Mouse (Mus musculus): Measurements from ENCODE around the gene Unk.

Unk gene

DNA sequence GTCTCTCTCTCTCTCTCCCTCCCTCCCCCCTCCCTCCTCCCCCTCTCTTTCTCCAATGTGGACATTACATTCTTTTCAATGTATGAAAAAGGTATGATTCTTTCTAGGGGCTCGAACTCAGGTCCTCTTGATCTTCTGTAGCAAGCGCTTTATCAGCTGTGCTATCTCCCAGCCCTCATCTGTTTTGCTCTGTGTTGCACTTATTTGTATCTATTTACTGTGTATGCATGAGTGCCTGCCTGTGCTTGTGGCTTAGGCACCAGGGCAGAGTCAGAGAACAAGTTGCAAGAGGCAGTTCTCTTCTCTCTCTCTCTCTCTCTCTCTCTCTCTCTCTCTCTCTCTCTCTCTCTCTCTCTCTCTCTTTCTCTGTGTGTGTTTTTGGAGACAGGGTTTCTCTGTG is 74.9 kb downstream of the Unk start:
- in situ Hi-C loops (cut with MboI, MseI) = no loop called here

- in situ Hi-C loops (cut with MboI, MseI) = no loop called here
Observed at GRCm38 (mm10) chr11:116106154-116106962, 76.2 kb downstream of the Unk start.

GRCm38 (mm10) chr11:116106963-116107776 is 77.0 kb downstream of the Unk start:
- in situ Hi-C loops (cut with MboI, MseI) = no loop called here

DNA sequence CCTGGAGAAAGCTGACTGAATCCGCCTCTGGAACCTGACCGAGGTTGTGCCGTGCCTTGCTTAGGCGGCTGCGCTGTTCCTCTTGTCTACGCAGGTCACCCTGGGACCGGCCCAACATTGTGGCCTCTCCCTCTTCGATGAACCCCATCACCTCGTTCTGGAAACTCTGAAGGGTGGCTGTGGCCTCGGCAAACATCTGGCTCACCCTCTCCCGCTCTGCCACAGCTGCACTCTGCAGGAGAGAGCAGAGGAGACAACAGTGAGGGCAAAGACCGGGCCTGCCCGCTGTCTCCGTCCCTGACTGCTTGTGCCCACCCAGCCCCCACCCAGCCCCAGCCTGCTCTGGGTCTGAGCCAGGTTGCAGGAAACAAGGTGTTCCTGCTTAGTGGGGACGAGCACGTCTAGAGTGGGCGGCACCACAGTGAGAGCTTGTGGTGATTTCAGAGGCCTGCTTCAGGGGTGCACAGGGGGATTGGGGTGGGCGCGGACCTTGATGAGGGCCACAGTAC is 77.7 kb downstream of the Unk start:
- in situ Hi-C loops (cut with MboI, MseI) = no loop called here

DNA sequence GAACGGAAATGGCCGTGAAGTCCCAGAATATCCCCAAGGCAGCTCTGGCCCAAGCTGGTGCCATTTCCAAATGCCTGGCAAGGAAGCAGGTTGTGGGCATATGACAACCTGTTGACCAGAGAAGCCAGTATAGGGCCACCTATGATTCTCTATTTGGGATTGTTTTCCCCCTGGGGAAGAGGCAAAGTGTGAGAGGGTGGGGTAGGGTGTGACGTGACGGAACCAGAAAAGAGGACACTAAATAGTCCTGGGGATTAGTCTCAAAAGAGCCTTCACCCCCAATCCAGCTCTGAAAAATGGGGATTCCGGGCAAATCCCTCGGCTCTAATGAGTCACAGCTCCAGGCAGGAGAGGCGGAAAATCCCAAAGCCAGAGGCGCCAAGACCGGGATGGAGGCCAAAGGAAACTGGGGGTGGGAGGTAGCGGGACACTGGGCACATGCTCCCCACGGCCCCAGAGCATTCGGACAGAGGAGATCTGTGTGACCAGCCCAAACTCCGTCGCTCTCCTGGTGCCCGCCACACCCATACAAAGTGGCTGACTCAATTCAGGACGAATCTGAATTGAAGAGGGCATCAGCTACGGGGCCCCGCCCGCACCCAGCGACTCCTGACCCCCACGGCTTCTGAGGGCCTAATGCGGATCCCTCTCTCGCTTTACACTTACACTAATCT is 78.5 kb downstream of the Unk start:
- in situ Hi-C loops (cut with MboI, MseI) = no loop called here

- in situ Hi-C loops (cut with MboI, MseI) = no loop called here
Observed at GRCm38 (mm10) chr11:116109441-116110081, 79.4 kb downstream of the Unk start.

DNA sequence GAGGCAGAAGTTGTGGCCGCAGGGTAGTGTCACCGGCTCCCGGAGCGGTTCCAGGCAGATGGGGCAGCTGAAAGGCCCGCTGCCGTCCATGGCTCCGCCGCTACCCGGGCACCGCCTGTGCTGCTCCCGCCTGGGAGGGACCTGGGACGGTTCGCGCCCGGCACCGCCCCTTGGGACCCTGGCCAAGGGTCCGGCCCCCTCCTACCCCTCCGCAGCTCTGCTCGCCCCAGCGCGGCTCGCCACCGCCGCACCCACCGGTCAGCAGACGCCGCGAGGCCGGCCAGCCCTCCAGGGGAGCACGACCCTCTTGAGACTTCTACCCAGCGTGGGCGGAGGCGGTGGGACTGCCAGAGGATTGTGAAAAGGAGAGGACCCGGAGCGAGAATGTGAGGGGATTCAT is 80.0 kb downstream of the Unk start:
- in situ Hi-C loops (cut with MboI, MseI) = no loop called here

- in situ Hi-C loops (cut with MboI, MseI) = no loop called here
Observed at GRCm38 (mm10) chr11:116110540-116110939, 80.4 kb downstream of the Unk start.

All from T-helper 17 cell (primary cell).